Mouse (Mus musculus): ENCODE results near the gene Sergef. TPM values are rescaled to one million over a fixed set of nuclear protein-coding genes. Genes with fewer than 3 reads are reported as not detected.

The Sergef gene
- polyA plus RNA-seq, 1 experiment from 2014 or later = 13.4 TPM

DNA sequence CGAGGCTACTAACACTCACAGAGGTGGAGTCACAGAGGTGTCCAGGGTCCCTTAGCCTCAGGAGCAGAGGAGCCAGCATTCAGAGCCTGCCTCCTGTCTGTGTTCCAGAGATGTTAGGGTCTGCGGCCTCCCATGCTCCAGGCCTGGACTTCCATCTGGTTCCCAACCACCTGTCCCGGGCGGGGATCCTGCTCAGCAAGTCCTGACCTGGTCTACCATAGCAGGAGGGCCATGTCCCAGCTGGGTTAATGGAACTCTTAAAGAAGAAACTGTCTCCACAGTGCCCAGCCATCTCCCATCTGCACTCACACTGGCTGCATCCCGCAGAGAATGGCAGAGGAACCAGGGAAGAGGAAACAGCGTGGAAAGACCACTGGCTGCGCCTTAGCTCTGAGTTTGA lies 234.9 kb downstream of the Sergef start:
- CTCF ChIA-PET = interaction anchor here (1.1 kb wide), 1 partner anchor 201 kb away, joined by 3 read pairs; no protein-coding TSS in a partner anchor
- no peak for TF ChIP-seq CTCF (IDR thresholded peaks at IDR 0.05)
- H3K27me3 ChIP-seq = peaks cover 14% of the 10 kb centered on the region
- POLR2A ChIA-PET = no interaction called here
- ATAC-seq = no peak
- DNase-seq (ENCODE audit: low read depth, low spot score) = no peak
- in situ Hi-C loops (cut with MboI; ENCODE audit: low pct_unique_long_range_greater_than_20kb) = no loop called here

DNA sequence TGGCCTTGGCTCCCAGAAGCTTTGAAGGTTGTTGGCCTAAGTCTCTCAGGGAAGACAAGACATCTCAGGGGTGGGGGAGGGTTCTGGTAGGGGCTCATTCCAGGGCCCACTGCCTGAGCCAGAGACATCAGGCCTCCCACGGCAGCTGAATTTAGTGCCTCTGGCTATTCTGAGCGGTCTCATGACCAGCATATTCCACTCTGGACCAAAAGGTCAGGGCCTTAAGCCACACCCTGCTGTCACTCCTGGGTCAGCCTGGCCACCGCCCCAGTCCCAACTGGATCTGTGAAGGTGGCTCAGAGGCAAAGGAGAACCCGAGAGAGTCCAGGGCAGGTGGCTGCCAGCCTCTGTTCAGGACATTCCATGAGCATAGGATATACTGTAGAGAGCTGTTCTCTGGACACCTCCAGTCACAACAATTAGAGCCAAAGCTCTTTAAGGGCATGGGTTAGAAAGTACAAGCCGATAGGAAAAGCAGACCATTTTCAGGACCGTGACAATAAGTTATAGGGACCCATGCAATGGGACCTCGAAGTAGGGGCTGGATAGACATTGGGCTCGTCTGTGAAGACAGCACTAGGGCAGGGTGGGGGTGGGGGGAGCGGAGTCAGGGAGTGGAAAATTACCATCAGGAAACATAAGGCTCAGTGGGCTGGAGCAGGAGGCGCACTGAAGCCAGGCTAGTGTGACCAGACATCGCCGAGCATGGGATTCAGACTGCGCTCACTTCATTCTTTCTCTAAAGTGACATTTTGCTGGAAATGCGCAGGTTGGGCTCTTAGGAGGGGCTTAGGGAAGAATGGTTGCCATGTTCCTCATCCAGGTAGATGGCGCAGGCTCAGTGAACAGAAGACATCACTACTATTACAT lies 235.8 kb downstream of the Sergef start:
- H3K27me3 ChIP-seq = peaks cover 18% of the 10 kb centered on the region
- POLR2A ChIA-PET = no interaction called here
- no peak for DNase-seq (ENCODE audit: low read depth, low spot score)
- no peak for TF ChIP-seq CTCF (IDR thresholded peaks at IDR 0.05)
- CTCF ChIA-PET = no interaction called here
- no peak for ATAC-seq
- in situ Hi-C loops (cut with MboI; ENCODE audit: low pct_unique_long_range_greater_than_20kb) = no loop called here

DNA sequence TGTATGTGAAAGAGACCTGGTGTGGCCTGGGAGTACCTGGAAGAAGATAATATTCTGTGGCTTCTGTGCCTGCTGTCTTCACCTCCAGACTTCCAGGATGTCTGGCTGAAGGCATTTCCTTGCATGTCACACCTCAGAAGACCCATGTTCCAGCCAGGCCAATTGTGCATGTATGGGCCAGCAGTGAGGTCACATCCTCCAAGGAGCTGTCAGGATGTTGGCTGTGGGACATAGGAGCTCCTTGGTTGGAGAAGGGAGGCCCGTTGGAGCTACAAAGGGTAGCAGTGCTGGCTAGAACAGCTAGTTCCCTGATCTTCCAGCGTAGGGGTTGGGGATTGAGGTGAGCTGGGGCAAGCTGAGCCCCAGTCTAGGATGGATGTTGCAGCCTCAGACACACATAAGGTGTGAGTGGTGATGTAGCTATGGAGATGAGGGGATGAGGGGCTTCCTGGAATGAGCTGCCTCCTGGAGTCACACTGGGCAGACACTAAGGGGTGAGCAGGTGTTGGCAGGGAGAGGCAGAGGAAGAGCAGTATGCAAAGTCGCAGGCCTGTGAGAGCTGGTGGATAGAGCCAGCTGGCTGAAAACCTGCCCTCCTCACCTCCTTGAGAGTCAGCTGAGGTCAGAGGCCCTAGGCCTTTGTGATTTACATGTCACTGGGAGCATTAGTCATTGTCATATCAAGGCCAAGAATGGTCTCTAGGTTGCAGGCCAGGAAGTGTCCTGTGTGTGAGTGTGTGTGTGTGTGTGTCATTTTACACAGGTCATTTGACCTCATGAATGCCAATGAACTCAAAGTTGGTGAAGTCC lies 238.0 kb downstream of the Sergef start:
- ATAC-seq (no peak), DNase-seq (ENCODE audit: low read depth, low spot score) (no peak)
- H3K27me3 ChIP-seq = peaks cover 37% of the 10 kb centered on the region
- POLR2A ChIA-PET = no interaction called here
- CTCF ChIA-PET = no interaction called here
- no peak for TF ChIP-seq CTCF (IDR thresholded peaks at IDR 0.05)
- in situ Hi-C loops (cut with MboI; ENCODE audit: low pct_unique_long_range_greater_than_20kb) = no loop called here

DNA sequence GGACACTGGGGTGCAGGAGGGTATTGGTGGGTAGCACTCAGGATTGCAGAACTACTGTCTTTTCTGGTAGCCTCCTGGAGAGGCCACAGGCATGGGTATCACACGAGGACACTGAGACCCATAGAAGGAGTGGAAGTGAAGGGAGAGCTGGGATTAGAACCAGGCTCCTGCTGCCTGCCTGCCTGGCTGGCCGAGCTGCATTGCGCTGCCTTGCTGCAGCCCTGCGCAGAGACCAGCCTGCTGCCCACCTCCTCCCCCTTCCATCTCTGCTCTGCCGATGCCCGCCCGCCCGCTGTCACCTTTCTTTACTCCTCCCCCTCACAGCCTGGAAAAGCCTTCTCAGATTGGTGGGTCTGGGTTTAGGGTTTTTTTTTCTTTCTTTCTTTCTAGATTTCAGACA lies 239.3 kb downstream of the Sergef start:
- no peak for DNase-seq (ENCODE audit: low read depth, low spot score)
- H3K27me3 ChIP-seq = peaks cover 42% of the 10 kb centered on the region
- no peak for ATAC-seq
- ChIA-PET CTCF (interaction anchor here (1.4 kb wide), 1 partner anchor 22 kb away, joined by 4 read pairs; no protein-coding TSS in a partner anchor), POLR2A (no interaction called here)
- no peak for TF ChIP-seq CTCF (IDR thresholded peaks at IDR 0.05)
- in situ Hi-C loops (cut with MboI; ENCODE audit: low pct_unique_long_range_greater_than_20kb) = no loop called here

DNA sequence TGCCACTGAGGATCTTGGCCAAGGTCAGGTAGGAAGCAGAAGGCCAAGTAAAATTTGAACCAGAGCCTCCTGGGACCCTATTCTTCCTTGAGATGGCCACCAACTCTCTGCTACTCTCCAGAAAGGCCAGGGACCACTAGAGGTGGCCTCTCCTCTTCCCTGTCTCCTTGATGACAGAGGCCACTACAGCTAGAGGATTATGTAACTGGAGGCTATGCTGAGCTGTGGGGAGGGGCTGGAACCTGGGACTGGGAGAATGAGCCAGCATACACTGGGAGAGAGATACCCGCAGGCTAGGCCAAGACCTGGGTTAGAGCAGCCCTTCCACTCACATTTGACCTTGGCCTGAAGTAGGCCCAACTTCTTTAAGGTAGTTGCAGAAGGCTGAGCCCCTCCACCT lies 239.9 kb downstream of the Sergef start:
- no peak for ATAC-seq
- no peak for DNase-seq (ENCODE audit: low read depth, low spot score)
- ChIA-PET CTCF (interaction anchor here (1.4 kb wide), 1 partner anchor 23 kb away, joined by 4 read pairs; no protein-coding TSS in a partner anchor), POLR2A (no interaction called here)
- H3K27me3 ChIP-seq = peaks cover 45% of the 10 kb centered on the region
- no peak for TF ChIP-seq CTCF (IDR thresholded peaks at IDR 0.05)
- in situ Hi-C loops (cut with MboI; ENCODE audit: low pct_unique_long_range_greater_than_20kb) = loop anchor here (10.0 kb wide), 1 partner anchor 165 kb away; no protein-coding TSS in a partner anchor

DNA sequence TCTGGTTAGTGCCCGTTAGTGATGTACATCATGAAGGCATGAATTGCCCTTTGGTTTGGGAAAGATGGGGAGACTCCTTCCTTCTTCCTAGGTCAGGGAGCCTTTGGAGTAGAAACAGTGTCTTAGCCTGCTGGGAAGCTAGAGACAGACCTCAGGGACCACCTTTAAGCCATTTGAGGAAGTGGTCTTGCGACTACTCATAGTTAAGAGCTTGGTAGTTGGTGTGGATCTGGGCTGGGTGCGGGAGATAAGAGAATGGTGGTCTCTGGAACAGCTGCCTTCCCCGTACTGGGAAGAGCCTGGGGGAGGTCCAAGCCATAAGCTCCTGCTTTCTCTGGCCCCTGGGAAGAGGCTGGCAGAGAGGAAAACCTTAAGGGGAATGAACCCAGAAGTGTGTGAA lies 241.0 kb downstream of the Sergef start:
- peaks cover 51% of the 10 kb centered on the region for H3K27me3 ChIP-seq
- POLR2A ChIA-PET = no interaction called here

DNA sequence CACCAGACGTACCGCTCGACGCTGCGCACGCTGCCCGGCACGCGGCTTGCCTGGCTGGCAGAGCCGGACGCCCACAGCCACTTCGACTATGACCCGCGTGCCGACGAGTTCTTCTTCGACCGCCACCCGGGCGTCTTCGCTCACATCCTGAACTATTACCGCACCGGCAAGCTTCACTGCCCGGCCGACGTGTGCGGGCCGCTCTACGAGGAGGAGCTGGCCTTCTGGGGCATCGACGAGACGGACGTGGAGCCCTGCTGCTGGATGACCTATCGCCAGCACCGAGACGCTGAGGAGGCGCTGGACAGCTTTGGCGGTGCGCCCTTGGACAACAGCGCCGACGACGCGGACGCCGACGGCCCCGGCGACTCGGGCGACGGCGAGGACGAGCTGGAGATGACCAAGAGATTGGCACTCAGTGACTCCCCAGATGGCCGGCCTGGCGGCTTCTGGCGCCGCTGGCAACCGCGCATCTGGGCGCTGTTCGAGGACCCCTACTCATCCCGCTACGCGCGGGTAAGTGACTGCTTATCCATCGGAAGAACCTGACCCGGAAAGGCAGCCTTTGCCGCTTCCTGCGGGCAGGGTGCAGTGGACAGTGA lies 241.8 kb downstream of the Sergef start:
- DNase-seq (ENCODE audit: low read depth, low spot score) (no peak), ATAC-seq (no peak)
- ChIA-PET CTCF (interaction anchor here (8.8 kb wide), 1 partner anchor 210 kb away, joined by 106 read pairs; no protein-coding TSS in a partner anchor), POLR2A (no interaction called here)
- H3K27me3 ChIP-seq = peaks cover 48% of the 10 kb centered on the region
- in situ Hi-C loops (cut with MboI; ENCODE audit: low pct_unique_long_range_greater_than_20kb) = loop anchor here (10.0 kb wide), 1 partner anchor 167 kb away; no protein-coding TSS in a partner anchor
- no peak for TF ChIP-seq CTCF (IDR thresholded peaks at IDR 0.05)

More for the DNA sequence above, 241.0 kb downstream of the Sergef start:
- in situ Hi-C loops (cut with MboI; ENCODE audit: low pct_unique_long_range_greater_than_20kb) = loop anchor here (10.0 kb wide), 1 partner anchor 166 kb away; no protein-coding TSS in a partner anchor
- DNase-seq (ENCODE audit: low read depth, low spot score) = no peak
- ATAC-seq = no peak
- no peak for TF ChIP-seq CTCF (IDR thresholded peaks at IDR 0.05)
- CTCF ChIA-PET = no interaction called here

DNA sequence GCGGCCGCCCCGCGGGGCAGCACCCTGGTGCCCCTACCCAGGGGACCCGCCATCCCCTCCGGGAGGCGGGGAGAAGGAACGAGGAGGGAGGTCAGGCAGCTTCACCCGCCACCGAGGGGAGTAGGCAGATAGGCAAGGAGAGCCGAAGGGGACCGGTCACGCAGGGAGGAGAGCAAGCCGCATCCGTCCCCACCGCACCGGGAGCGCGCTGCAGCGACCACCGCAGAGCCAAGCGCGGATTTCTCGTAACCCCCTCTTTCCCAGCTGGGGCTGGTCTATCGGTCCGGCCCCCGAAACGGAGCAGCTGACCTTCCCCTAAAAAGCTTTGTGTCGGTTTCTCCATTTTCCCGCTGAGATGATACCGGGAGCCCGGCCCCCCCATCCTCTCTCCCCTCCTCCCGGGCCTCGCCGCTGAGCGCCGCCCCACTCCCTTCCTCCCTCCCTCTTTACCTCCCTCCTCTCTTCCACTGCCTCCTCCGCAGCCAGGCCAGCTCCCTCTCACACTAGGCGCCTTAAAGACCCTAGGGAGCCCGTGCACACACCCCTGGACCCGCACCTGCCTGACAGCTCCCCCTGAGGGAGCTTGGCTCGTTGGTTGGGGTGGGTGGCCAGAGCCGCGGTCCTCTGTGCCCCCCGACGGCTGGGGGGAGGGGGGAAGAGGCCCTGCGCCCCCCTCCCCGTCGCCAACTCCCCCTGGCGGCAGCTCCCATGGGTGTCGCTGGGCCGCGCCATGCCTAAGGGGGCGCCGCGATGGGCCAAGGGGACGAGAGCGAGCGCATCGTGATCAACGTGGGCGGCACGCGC lies 242.5 kb downstream of the Sergef start:
- DNase-seq (ENCODE audit: low read depth, low spot score) (no peak), ATAC-seq (peak; percentile 5)
- in situ Hi-C loops (cut with MboI; ENCODE audit: low pct_unique_long_range_greater_than_20kb) = loop anchor here (10.0 kb wide), 1 partner anchor 168 kb away; no protein-coding TSS in a partner anchor
- CTCF ChIA-PET = interaction anchor here (0.8 to 8.8 kb wide), 2 partner anchors 165 to 211 kb away, joined by 3 to 106 read pairs; no protein-coding TSS in a partner anchor
- peaks cover 48% of the 10 kb centered on the region for H3K27me3 ChIP-seq
- POLR2A ChIA-PET = no interaction called here
- no peak for TF ChIP-seq CTCF (IDR thresholded peaks at IDR 0.05)

DNA sequence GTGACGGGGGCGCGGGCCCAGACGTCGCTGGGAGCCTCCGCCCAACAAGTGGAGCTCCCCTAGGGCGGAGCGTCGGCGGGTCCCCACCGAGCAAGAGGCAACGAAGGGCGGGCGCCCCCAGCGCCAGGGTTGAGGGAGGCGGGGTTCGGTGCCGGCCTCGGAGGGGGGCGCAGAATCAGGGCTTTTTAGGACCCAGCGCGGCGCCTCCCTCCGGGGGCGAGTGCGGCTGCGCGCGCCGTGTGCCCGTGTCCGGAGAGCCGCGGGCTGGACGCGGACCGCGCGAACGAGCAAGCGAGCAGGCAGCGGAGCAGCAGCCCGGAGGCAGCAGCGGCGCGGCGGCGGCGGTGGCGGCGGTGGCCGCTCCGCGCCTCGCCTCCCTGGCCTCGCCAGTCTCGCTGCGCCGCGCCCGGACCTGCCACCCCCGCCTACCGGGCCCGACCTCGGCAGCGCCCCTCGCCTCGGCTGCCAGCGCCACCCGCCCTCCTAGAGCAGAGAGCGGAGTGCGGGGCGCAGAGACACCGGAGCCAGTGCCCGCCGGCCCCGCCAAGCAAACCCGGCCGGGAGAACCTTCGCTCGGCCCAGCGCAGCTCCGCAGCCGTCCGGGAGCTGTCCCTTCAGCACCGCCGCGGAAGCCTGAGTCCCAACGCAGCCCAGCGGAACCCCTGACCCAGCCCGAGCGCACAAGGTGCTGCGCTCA lies 243.2 kb downstream of the Sergef start, which contains the start of gene Kcnc1:
Kcnc1 (plus strand) TSS at position 267 of the 697 bp plus-strand sequence.
- ChIA-PET CTCF (interaction anchor here (0.8 to 8.8 kb wide), 3 partner anchors 165 to 211 kb away, joined by 3 to 106 read pairs (median 4); no protein-coding TSS in a partner anchor), POLR2A (no interaction called here)
- TF ChIP-seq CTCF (IDR thresholded peaks at IDR 0.05) = no peak
- H3K27me3 ChIP-seq = peaks cover 47% of the 10 kb centered on the region
- in situ Hi-C loops (cut with MboI; ENCODE audit: low pct_unique_long_range_greater_than_20kb) = loop anchor here (10.0 kb wide), 1 partner anchor 168 kb away; no protein-coding TSS in a partner anchor
- DNase-seq (ENCODE audit: low read depth, low spot score) = no peak
- ATAC-seq = peak; percentile 84
